Mouse (Mus musculus): ENCODE data around the gene Eci3. TPM values are rescaled to one million over a fixed set of nuclear protein-coding genes. Genes with fewer than 3 reads are reported as not detected.
"Not testable (repeated sequence)": the region's sequence is repeated elsewhere in the genome, so short reads cannot be mapped to it uniquely, and the experiment has no call there.

Gene Eci3
- total RNA-seq, 2 experiments from 2014 or later = 0.71 TPM; not detected in 1

GRCm38 (mm10) chr13:34956901-34957300, 6.7 kb downstream of the Eci3 start:
- DNase-seq (ENCODE audit: low spot score in 2 of 2) = no peak
- intact Hi-C loops (cut with DNase I) = no loop called here

- intact Hi-C loops (cut with DNase I); DNase-seq (ENCODE audit: low spot score in 2 of 2): not testable (repeated sequence)
Observed at GRCm38 (mm10) chr13:34951437-34951836, 12.2 kb downstream of the Eci3 start.

- DNase-seq (ENCODE audit: low spot score in 2 of 2) = no peak
- intact Hi-C loops (cut with DNase I) = no loop called here
Observed at GRCm38 (mm10) chr13:34942370-34942769, 21.2 kb downstream of the Eci3 start.

- intact Hi-C loops (cut with DNase I) = no loop called here
- peak; percentile 6 to 35 for DNase-seq (ENCODE audit: low spot score in 2 of 2)
Observed at GRCm38 (mm10) chr13:34934931-34935644, 28.5 kb downstream of the Eci3 start.

- DNase-seq (ENCODE audit: low spot score in 2 of 2) = no peak
- intact Hi-C loops (cut with DNase I) = no loop called here
Observed at GRCm38 (mm10) chr13:34924210-34924609, 39.4 kb downstream of the Eci3 start, which contains the start of the genes Fam217a and 4933417A18Rik. Fam217a (minus strand) TSS chr13:34924310. 4933417A18Rik (plus strand) TSS chr13:34924409.

GRCm38 (mm10) chr13:34916520-34917167, 47.0 kb downstream of the Eci3 start:
- no peak for DNase-seq (ENCODE audit: low spot score in 2 of 2)

GRCm38 (mm10) chr13:34914614-34915013, 49.0 kb downstream of the Eci3 start:
- no peak for DNase-seq (ENCODE audit: low spot score in 2 of 2)
- intact Hi-C loops (cut with DNase I) = no loop called here

More at GRCm38 (mm10) chr13:34916520-34917167, 47.0 kb downstream of the Eci3 start:
- intact Hi-C loops (cut with DNase I) = no loop called here

Other genes starting within 250 kb of the Eci3 start
- gene Fam50b, start 229.0 kb downstream of the Eci3 start, total RNA-seq (2021) = not detected
- 10 to 100 TPM; 80.3 to 89.6 TPM for gene Prpf4b, start 88.5 kb downstream of the Eci3 start, total RNA-seq (2021)
- gene Fam217a, start 39.5 kb downstream of the Eci3 start, total RNA-seq (2021) = under 1 TPM; 0.50 to 0.83 TPM
- gene 4933417A18Rik, start 39.4 kb downstream of the Eci3 start, total RNA-seq (2021) = not detected
- 10 to 100 TPM; 39.3 to 40.0 TPM for gene Eci2, start 63.3 kb upstream of the Eci3 start, total RNA-seq (2021)

All from left cerebral cortex, postnatal 25 days (tissue).